Mouse (Mus musculus): Measurements from ENCODE around the gene Them7. TPM values are rescaled to one million over a fixed set of nuclear protein-coding genes. Genes with fewer than 3 reads are reported as not detected.
A peak's percentile ranks its signal among the peaks of the same experiment; 100 is the strongest.

Them7 gene
- polyA plus RNA-seq, 1 experiment from 2014 or later, result 0.17 TPM

DNA sequence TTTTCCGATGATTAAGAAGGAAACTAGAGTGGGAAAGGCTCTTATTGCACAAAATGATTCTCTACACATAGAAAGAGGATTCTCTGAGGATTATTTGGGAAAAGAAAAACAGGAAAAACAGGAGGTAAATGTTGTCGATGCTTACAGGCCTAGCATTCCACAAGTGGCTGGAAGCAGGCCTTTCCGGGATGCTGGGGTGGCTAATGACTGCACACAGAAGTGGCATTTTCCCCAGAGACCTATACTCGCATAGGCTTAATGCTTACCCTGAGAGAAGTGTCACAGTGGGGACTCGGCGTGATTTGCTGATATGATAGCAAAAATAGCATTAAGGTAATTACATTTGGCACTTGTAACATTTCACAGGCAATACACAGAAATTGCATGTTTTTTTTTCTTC, 124.8 kb downstream of the Them7 start:
- no peak overlapping the region for H3K4me3 ChIP-seq
- whole genome bisulfite sequencing, result 62% methylated on average over 6 of the region's 6 CpGs
- no peak for ATAC-seq (ENCODE audit: insufficient number of reproducible peaks, insufficient read depth, low FRiP score, low TSS enrichment)

DNA sequence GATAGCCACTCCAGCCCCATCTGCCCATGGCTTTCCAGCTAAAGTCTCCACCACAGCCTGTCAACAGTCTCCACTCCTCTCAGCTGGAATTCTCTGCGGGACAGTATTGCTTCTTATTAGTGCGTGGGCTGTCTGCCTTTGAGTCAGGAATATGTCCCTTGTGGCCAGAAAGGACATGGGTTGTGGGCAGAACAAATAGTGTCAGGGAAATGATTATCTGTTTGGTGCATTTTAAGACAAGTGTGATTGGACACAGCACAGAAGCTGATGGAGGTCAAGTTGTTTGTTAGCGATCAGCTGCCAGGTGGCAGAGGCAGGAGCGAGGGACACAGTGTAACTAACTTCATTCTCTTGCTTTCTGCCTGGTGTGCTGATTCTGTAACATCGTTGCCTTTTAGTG, 132.7 kb downstream of the Them7 start:
- ATAC-seq (ENCODE audit: insufficient number of reproducible peaks, insufficient read depth, low FRiP score, low TSS enrichment), result no peak
- Histone ChIP-seq H3K9ac (no peak overlapping the region), H3K27me3 (no peaks in the 10 kb centered on the region), H3K4me2 (replicated peaks) (no peak overlapping the region), H3K9me3 (no peaks in the 10 kb centered on the region), H3K4me3 (no peak overlapping the region), H3K36me3 (no peaks in the 10 kb centered on the region), H3K4me1 (no peaks in the 10 kb centered on the region), H3K27ac (no peak overlapping the region)
- 71% methylated on average over 5 of the region's 5 CpGs for WGBS

More for the DNA sequence above, 124.8 kb downstream of the Them7 start:
- H3K36me3 ChIP-seq, result no peaks in the 10 kb centered on the region
- H3K9me3 ChIP-seq, result no peaks in the 10 kb centered on the region
- no peaks in the 10 kb centered on the region for H3K4me1 ChIP-seq
- no peak overlapping the region for H3K27ac ChIP-seq
- no peaks in the 10 kb centered on the region for H3K27me3 ChIP-seq
- H3K9ac ChIP-seq, result no peak overlapping the region
- H3K4me2 ChIP-seq (replicated peaks), result no peak overlapping the region

GRCm38 (mm10) chr2:105358040-105358439, 133.9 kb downstream of the Them7 start:
- Histone ChIP-seq H3K4me1 (no peaks in the 10 kb centered on the region), H3K36me3 (no peaks in the 10 kb centered on the region), H3K9ac (no peak overlapping the region), H3K4me3 (no peak overlapping the region), H3K4me2 (replicated peaks) (no peak overlapping the region), H3K27ac (no peak overlapping the region), H3K27me3 (no peaks in the 10 kb centered on the region), H3K9me3 (no peaks in the 10 kb centered on the region)
- 87% methylated on average over 3 of the region's 3 CpGs for WGBS
- no peak for ATAC-seq (ENCODE audit: insufficient number of reproducible peaks, insufficient read depth, low FRiP score, low TSS enrichment)

DNA sequence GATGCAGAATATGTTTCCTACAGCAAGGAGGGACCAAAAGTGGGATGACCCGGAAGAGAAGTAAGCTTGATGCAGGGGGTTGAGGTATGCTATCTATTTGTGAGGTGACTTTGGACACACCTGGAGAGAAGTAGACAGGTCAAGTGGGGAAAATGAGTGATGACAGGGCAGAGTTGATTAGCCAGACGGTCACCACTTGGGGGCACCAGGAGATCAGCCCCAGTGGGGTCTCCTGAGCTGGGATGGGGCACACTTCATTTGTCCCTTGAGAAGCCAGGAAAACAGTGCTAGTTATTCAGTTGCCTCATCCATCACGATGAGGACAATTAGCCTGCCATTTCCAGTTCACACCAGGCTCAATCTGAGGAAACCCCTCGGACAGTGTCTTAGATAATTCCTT, 143.5 kb downstream of the Them7 start:
- H3K9me3 ChIP-seq, result no peaks in the 10 kb centered on the region

DNA sequence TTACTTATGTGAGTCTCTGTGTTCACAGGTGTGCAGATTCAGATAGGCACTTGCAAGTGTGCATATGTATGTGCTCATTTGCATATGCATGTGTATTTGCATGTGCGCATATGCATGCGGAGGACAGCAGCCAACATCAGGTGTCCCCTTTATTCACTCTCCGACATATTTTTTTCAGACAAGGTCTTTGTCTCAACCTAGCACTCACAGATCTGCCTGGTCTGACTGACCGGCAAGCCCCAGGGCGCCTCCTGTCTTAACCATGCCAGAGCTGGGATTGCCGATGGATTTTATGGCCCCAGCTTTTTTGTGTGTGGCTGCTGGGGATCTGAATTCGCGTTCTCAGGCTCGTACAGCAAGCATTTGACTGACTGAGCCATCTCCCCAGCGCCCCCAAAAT, 146.1 kb downstream of the Them7 start:
- Histone ChIP-seq H3K27ac (no peak overlapping the region), H3K4me1 (0 out of 2 replicates have a peak, but pooled peaks cover 4% of the 10 kb centered on the region), H3K9me3 (no peaks in the 10 kb centered on the region), H3K27me3 (no peaks in the 10 kb centered on the region; the same call in 1 of the 2 replicates), H3K36me3 (no peaks in the 10 kb centered on the region), H3K9ac (peak overlapping the region; percentile 5; the same call in 1 of the 2 replicates), H3K4me3 (no peak overlapping the region), H3K4me2 (replicated peaks) (peak overlapping the region; percentile 40)
- no peak for ATAC-seq (ENCODE audit: insufficient number of reproducible peaks, insufficient read depth, low FRiP score, low TSS enrichment)
- WGBS, result 14% methylated on average over 10 of the region's 10 CpGs

More for the DNA sequence above, 143.5 kb downstream of the Them7 start:
- Histone ChIP-seq H3K27me3 (no peaks in the 10 kb centered on the region; the same call in 1 of the 2 replicates), H3K4me2 (replicated peaks) (no peak overlapping the region), H3K27ac (no peak overlapping the region), H3K9ac (no peak overlapping the region), H3K36me3 (no peaks in the 10 kb centered on the region), H3K4me1 (0 out of 2 replicates have a peak, but pooled peaks cover 4% of the 10 kb centered on the region), H3K4me3 (no peak overlapping the region)
- WGBS, result 43% methylated on average over 4 of the region's 4 CpGs
- ATAC-seq (ENCODE audit: insufficient number of reproducible peaks, insufficient read depth, low FRiP score, low TSS enrichment), result no peak

DNA sequence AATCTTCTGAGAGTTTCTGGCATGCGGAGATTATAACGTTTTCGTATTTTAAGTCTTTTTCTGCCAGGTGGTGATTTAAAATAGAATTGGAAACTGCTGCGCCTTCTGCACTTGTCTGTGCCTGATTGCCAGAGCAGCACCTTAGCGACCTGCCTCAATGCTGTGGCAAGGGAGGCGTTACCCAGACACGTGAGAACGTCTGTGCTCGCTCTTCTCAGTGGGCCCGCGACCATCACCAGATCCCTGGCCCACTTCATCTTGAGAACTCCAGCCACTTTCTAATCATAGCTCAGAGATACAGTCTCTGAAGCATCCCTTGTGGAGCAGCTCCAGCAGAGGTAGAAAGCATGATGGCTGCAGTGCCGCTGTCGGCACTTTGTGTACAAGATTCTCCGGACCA, 146.6 kb downstream of the Them7 start:
- H3K4me1 ChIP-seq, result 0 out of 2 replicates have a peak, but pooled peaks cover 4% of the 10 kb centered on the region
- no peaks in the 10 kb centered on the region for H3K9me3 ChIP-seq
- H3K4me2 ChIP-seq (replicated peaks), result peak overlapping the region; percentile 40
- H3K4me3 ChIP-seq, result no peak overlapping the region
- no peaks in the 10 kb centered on the region for H3K36me3 ChIP-seq
- ATAC-seq (ENCODE audit: insufficient number of reproducible peaks, insufficient read depth, low FRiP score, low TSS enrichment), result no peak
- no peak overlapping the region for H3K27ac ChIP-seq
- WGBS, result 34% methylated on average over 14 of the region's 14 CpGs
- H3K9ac ChIP-seq, result peak overlapping the region; percentile 5; the same call in 1 of the 2 replicates
- H3K27me3 ChIP-seq, result no peaks in the 10 kb centered on the region; the same call in 1 of the 2 replicates

DNA sequence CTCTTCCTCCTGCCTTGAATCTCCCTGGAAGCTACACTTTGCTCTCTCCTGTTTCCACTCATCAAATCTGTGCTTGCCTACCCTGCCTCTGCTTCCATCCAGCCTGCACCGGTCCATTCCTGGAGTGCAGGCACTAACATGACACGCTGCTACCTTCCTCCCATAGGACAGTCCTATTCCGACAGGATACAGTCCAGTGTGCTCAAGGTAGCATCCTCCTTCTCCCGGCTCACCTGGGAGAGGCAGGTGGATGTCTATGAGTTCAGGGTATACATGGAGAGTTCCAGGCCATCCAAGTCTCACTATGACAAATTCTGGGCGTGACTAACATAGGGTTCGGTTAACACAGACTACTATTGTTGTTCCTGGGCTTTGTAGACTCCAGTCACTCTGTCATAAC, 148.0 kb downstream of the Them7 start:
- H3K9ac ChIP-seq, result no peak overlapping the region
- H3K27ac ChIP-seq, result no peak overlapping the region
- ATAC-seq (ENCODE audit: insufficient number of reproducible peaks, insufficient read depth, low FRiP score, low TSS enrichment), result no peak
- no peaks in the 10 kb centered on the region for H3K36me3 ChIP-seq
- WGBS, result 89% methylated on average over 6 of the region's 6 CpGs
- H3K4me3 ChIP-seq, result no peak overlapping the region
- H3K4me1 ChIP-seq, result 0 out of 2 replicates have a peak, but pooled peaks cover 4% of the 10 kb centered on the region
- H3K9me3 ChIP-seq, result no peaks in the 10 kb centered on the region
- no peak overlapping the region for H3K4me2 ChIP-seq (replicated peaks)
- H3K27me3 ChIP-seq, result no peaks in the 10 kb centered on the region; the same call in 1 of the 2 replicates

GRCm38 (mm10) chr2:105372727-105373126, 148.6 kb downstream of the Them7 start:
- WGBS, result 78% methylated on average over 5 of the region's 5 CpGs
- Histone ChIP-seq H3K4me2 (replicated peaks) (no peak overlapping the region), H3K4me1 (0 out of 2 replicates have a peak, but pooled peaks cover 4% of the 10 kb centered on the region), H3K9me3 (no peaks in the 10 kb centered on the region), H3K27ac (no peak overlapping the region), H3K36me3 (no peaks in the 10 kb centered on the region), H3K27me3 (no peaks in the 10 kb centered on the region; the same call in 1 of the 2 replicates), H3K4me3 (no peak overlapping the region), H3K9ac (no peak overlapping the region)
- no peak for ATAC-seq (ENCODE audit: insufficient number of reproducible peaks, insufficient read depth, low FRiP score, low TSS enrichment)

GRCm38 (mm10) chr2:105373658-105374057, 149.5 kb downstream of the Them7 start:
- no peaks in the 10 kb centered on the region; the same call in 1 of the 2 replicates for H3K27me3 ChIP-seq
- no peaks in the 10 kb centered on the region for H3K36me3 ChIP-seq
- H3K4me3 ChIP-seq, result no peak overlapping the region
- no peaks in the 10 kb centered on the region for H3K9me3 ChIP-seq
- no peak overlapping the region for H3K27ac ChIP-seq
- no peak overlapping the region for H3K9ac ChIP-seq
- 89% methylated on average over 11 of the region's 11 CpGs for WGBS
- 0 out of 2 replicates have a peak, but pooled peaks cover 4% of the 10 kb centered on the region for H3K4me1 ChIP-seq
- no peak overlapping the region for H3K4me2 ChIP-seq (replicated peaks)
- ATAC-seq (ENCODE audit: insufficient number of reproducible peaks, insufficient read depth, low FRiP score, low TSS enrichment), result no peak

DNA sequence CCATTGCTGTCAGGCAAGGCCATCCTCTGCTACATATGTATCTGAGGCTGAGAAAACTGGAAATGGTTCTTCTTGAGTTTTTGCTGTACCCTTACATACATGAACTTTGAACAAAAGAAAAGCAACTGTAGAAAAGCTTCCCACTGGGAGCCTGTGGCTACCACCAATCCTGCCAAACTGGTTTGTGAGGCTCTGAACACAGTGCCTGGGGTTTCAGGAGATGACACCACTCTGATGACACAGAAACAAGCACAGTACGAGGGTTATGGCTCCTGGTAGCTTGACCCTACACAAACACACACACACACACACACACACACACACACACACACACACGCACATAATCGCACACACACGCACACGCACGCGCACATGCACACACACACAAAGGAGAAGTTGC, 151.1 kb downstream of the Them7 start:
- no peak overlapping the region for H3K27ac ChIP-seq
- no peaks in the 10 kb centered on the region; the same call in 1 of the 2 replicates for H3K27me3 ChIP-seq
- no peak overlapping the region for H3K9ac ChIP-seq
- H3K4me2 ChIP-seq (replicated peaks), result no peak overlapping the region
- no peak overlapping the region for H3K4me3 ChIP-seq
- 89% methylated on average over 7 of the region's 7 CpGs for WGBS
- H3K36me3 ChIP-seq, result no peaks in the 10 kb centered on the region
- 0 out of 2 replicates have a peak, but pooled peaks cover 4% of the 10 kb centered on the region for H3K4me1 ChIP-seq
- ATAC-seq (ENCODE audit: insufficient number of reproducible peaks, insufficient read depth, low FRiP score, low TSS enrichment), result no peak
- H3K9me3 ChIP-seq, result no peaks in the 10 kb centered on the region

- H3K36me3 ChIP-seq, result no peaks in the 10 kb centered on the region
- H3K9me3 ChIP-seq, result no peaks in the 10 kb centered on the region
- H3K27ac ChIP-seq, result no peak overlapping the region
- WGBS, result 71% methylated on average over 4 of the region's 4 CpGs
- H3K4me3 ChIP-seq, result no peak overlapping the region
- H3K27me3 ChIP-seq, result no peaks in the 10 kb centered on the region; the same call in 1 of the 2 replicates
- no peak overlapping the region for H3K9ac ChIP-seq
- no peak for ATAC-seq (ENCODE audit: insufficient number of reproducible peaks, insufficient read depth, low FRiP score, low TSS enrichment)
- 0 out of 2 replicates have a peak, but pooled peaks cover 3% of the 10 kb centered on the region for H3K4me1 ChIP-seq
- H3K4me2 ChIP-seq (replicated peaks), result no peak overlapping the region
Measured at GRCm38 (mm10) chr2:105375705-105376104, 151.6 kb downstream of the Them7 start.

DNA sequence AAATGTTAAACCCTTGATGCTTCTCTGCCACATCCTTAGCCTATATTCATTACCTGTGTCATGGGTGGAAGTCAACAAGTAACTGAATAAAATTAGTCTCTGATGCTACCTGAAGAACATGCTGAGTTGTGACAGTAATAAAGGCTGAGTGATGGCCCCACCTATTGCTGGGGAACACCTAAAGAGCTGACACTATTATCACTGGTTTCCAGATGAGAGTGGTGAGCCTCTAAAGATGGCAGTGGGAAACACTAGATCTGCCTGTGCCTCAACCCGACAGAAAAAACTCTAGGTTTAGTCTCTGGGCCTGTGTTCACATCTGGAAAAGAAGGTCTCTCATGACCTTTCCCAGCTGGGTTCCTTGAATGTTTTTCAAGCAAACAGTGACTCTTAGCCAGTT, 155.6 kb downstream of the Them7 start:
- Histone ChIP-seq H3K27me3 (no peaks in the 10 kb centered on the region), H3K4me2 (replicated peaks) (no peak overlapping the region), H3K4me3 (no peak overlapping the region), H3K4me1 (no peaks in the 10 kb centered on the region), H3K9ac (no peak overlapping the region), H3K27ac (no peak overlapping the region), H3K36me3 (peaks cover 7% of the 10 kb centered on the region; the same call in 1 of the 2 replicates), H3K9me3 (no peaks in the 10 kb centered on the region)
- ATAC-seq (ENCODE audit: insufficient number of reproducible peaks, insufficient read depth, low FRiP score, low TSS enrichment), result no peak
- WGBS, result 55% methylated on average over 1 of the region's 1 CpGs

All from embryonic facial prominence, embryonic 12.5 days (tissue).